Mouse (Mus musculus): ENCODE measurements around the gene Tspan15. TPM values are rescaled to one million over a fixed set of nuclear protein-coding genes. Genes with fewer than 3 reads are reported as not detected.

Gene Tspan15
- polyA plus RNA-seq (2012; rRNA removed): 12.5 and 15.0 TPM in 2 replicates

DNA sequence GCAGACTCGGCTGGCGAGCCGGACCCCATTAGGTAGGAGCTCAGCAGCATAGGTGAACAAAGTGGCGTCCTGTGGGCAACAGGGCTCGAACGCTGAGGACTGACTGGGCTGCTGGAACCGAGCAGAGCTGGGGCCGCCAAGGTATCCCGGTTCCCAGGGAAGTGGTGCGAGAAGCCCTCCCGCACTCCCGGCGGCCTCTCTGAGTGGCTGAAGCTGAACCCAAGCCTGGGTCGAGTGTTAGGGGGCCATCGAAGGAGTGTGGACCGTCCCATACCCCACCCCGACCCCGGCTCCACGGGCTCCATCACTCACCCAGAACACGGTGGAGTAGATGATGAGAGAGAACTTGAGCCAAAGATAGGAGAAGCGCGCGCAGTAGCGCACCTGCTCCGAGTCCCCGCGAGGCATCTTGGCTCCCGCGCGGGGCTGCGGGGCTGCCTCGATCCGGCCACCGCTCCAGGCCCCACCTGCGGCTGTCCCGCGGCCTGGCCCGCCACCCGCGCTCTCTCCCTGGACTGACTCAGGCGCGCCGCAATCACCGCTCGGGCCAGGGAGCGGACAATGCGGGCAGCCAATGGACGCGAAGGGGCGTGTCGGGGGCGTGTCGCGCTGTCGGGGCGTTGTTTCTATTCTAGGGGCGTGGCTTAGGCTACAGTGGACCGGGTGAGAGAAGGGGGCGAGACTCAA lies at the start of gene Tspan15:
TSS of gene Tspan15 (minus strand) at position 544 of the 687 bp plus-strand sequence.

DNA sequence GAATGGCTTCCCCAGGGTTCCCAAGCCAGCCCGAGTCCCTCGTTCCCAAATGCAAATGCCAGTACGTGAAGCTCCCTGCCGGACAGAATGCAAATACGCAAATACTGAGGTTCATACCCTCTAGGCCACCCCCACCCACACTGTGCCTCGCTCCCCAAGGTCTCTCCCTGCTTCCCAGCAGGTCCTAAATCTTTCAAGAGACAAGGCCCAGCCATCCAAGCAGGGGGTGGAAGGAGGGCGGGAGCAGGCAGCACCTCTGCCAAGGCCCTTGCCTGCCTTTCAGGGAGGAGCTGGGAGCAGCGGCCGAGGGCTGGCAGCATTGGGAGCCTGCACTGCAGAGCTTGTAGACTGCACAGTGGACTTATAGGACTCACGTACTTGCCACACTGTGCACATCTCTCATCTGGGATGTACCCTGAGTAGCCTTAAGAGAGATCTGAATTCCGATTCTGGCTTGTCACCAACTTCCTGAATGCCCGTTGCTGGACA lies 21.0 kb upstream of the Tspan15 start, which contains the start of gene Tacr2:
TSS of gene Tacr2 (plus strand) at position 439 of the 489 bp plus-strand sequence.

DNA sequence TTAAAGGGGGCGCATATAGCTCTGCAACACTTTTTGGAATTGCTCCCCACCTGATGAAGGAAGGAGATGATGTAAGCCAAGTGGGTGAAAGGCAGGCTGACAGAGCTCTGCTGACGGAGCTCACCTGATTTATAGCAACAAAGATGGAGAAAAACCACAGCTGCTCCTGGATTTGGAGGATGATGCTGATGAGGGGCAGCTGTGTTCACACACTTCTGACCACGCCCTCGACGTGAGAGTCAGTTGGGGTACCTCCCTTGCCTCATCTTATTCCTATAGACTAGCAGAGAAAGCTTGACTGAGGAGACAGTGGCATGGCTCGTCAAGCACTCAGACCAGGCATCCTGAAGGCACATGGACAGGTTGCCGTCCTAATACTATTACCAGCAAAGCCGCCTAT lies 87.2 kb downstream of the Tspan15 start, which contains the start of gene Fam241b:
TSS of gene Fam241b (minus strand) at position 101 of the 400 bp plus-strand sequence.

Other genes starting within 250 kb of the Tspan15 start
- gene Neurog3, start 98.2 kb downstream of the Tspan15 start, polyA plus RNA-seq (2012; rRNA removed): 0.23 and 0.31 TPM in 2 replicates
- gene Fam241b, start 87.3 kb downstream of the Tspan15 start, polyA plus RNA-seq (2012; rRNA removed): 68.2 and 81.4 TPM in 2 replicates
- gene Tacr2, start 21.2 kb upstream of the Tspan15 start, polyA plus RNA-seq (2012; rRNA removed): 0.04 TPM in 1 of 2 replicates, not detected in the other
- gene Hk1, start 148.7 kb upstream of the Tspan15 start, polyA plus RNA-seq (2012; rRNA removed): 65.6 and 72.5 TPM in 2 replicates
- gene Hkdc1, start 191.2 kb upstream of the Tspan15 start, polyA plus RNA-seq (2012; rRNA removed): 0.52 and 0.68 TPM in 2 replicates
- 0.80 and 0.95 TPM in 2 replicates for gene 4930507D05Rik, start 218.2 kb upstream of the Tspan15 start, polyA plus RNA-seq (2012; rRNA removed)
- gene Supv3l1, start 218.5 kb upstream of the Tspan15 start, polyA plus RNA-seq (2012; rRNA removed): 30.7 and 31.3 TPM in 2 replicates